Mouse (Mus musculus): Measurements from ENCODE around the gene Adgrf5. TPM values are rescaled to one million over a fixed set of nuclear protein-coding genes. Genes with fewer than 3 reads are reported as not detected.

The Adgrf5 gene
- polyA plus RNA-seq (2012; rRNA removed) = 3.9 and 4.0 TPM in 2 replicates

GRCm38 (mm10) chr17:43359826-43360619, at the start of gene Adgrf5:
Gene Adgrf5 (plus strand): TSS chr17:43360451.

GRCm38 (mm10) chr17:43502592-43502991, 142.3 kb downstream of the Adgrf5 start, which contains the start of gene Mep1a:
Gene Mep1a (minus strand): TSS chr17:43502812.

Other genes with a start within 250 kb of the Adgrf5 start
- 4.8 and 6.8 TPM in 2 replicates for gene Adgrf1, start 90.1 kb upstream of the Adgrf5 start, polyA plus RNA-seq (2012; rRNA removed)
- 0.07 and 0.12 TPM in 2 replicates for gene Mep1a, start 142.4 kb downstream of the Adgrf5 start, polyA plus RNA-seq (2012; rRNA removed)
- gene Ankrd66, start 183.2 kb downstream of the Adgrf5 start, polyA plus RNA-seq (2012; rRNA removed) = 0.32 and 0.38 TPM in 2 replicates
- 32.1 and 33.5 TPM in 2 replicates for gene Pla2g7, start 207.6 kb downstream of the Adgrf5 start, polyA plus RNA-seq (2012; rRNA removed)